In the genomic region with DNA sequence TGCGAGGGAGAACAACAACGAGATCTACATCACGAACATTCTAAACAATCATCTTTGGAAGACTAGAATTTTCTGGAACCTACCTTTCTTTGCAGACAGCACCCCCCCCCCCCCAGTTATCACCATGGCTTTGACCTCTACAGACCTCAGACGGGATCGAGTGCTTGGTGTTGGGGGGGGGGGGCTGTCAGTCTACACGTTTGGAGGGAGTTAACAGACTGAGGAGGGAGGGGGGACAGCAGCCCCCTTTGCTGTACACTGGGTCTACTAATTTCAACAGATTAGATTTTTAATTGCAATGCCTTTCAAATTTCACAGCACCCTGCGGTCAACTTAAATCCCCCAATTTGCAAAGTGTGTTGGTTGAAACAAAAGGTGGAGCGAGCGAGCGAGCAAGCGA, we compare ENCODE assay signal across 9 mouse cellular contexts. TPM values are rescaled to one million over a fixed set of nuclear protein-coding genes. Genes with fewer than 3 reads are reported as not detected.
DNase-seq lines count a peak whose midpoint lies in the region; ATAC-seq and TF ChIP-seq lines count a peak whose summit lies in the region.
"Had no signal": no experiment of that assay in that cellular context is flagged by ENCODE, and none has a peak within 500 bp of the region (broad histone marks: within the 10 kb centered on the region; RNA-seq: fewer than 3 reads in every experiment).

No protein-coding gene starts in this region.

- H3K9ac ChIP-seq in heart, embryonic 11.5 days (ENCODE audit: low read depth, low read length) = peak overlapping the region; percentile 54; the same call in 1 of the 2 replicates
- no peak overlapping the region for H3K9ac ChIP-seq in lung, embryonic 15.5 days
- H3K9ac ChIP-seq in lung, postnatal 0 days (replicated peaks; ENCODE audit: low read depth) = no peak overlapping the region
- 0 out of 2 replicates have a peak overlapping the region, but pooled peaks have one; percentile 9 for H3K9ac ChIP-seq in limb, embryonic 14.5 days (ENCODE audit: low read depth, low read length, severe bottlenecking)
- H3K9ac ChIP-seq in stomach, postnatal 0 days (ENCODE audit: low read length) = no peak overlapping the region

- no peaks in the 10 kb centered on the region for H3K36me3 ChIP-seq in heart, embryonic 11.5 days (ENCODE audit: control insufficient read depth, insufficient read depth, low read length)
- H3K36me3 ChIP-seq in lung, embryonic 15.5 days = no peaks in the 10 kb centered on the region
- no peaks in the 10 kb centered on the region for H3K36me3 ChIP-seq in lung, postnatal 0 days (ENCODE audit: insufficient read depth, low read length)
- no peaks in the 10 kb centered on the region for H3K36me3 ChIP-seq in limb, embryonic 14.5 days (ENCODE audit: control insufficient read depth, insufficient read depth, low read length)
- H3K36me3 ChIP-seq in stomach, postnatal 0 days (ENCODE audit: control insufficient read depth, insufficient read depth, low read length) = no peaks in the 10 kb centered on the region

- H3K4me3 ChIP-seq in heart, embryonic 11.5 days (ENCODE audit: low read depth, low read length) = 0 out of 2 replicates have a peak overlapping the region, but pooled peaks have one; percentile 5
- H3K4me3 ChIP-seq in lung, embryonic 15.5 days = no peak overlapping the region
- no peak overlapping the region for H3K4me3 ChIP-seq in lung, postnatal 0 days (ENCODE audit: low read depth, low read length)
- no peak overlapping the region for H3K4me3 ChIP-seq in limb, embryonic 14.5 days (replicated peaks; ENCODE audit: low read length)
- H3K4me3 ChIP-seq in stomach, postnatal 0 days (ENCODE audit: low read depth, low read length) = no peak overlapping the region
- H3K4me3 ChIP-seq: megakaryocyte, embryonic 14.5 days had no signal

- no peak for TF ChIP-seq CTCF in lung, postnatal 0 days (IDR thresholded peaks at IDR 0.05)
- no peak for TF ChIP-seq CTCF in stomach, postnatal 0 days (IDR thresholded peaks at IDR 0.05; ENCODE audit: low read depth)

- H3K4me1 ChIP-seq in heart, embryonic 11.5 days (ENCODE audit: control insufficient read depth, insufficient read depth, low read length) = peaks cover 34% of the 10 kb centered on the region
- H3K4me1 ChIP-seq in lung, embryonic 15.5 days = peaks cover 39% of the 10 kb centered on the region
- peaks cover 14% of the 10 kb centered on the region; the same call in 1 of the 2 replicates for H3K4me1 ChIP-seq in lung, postnatal 0 days (ENCODE audit: insufficient read depth, low read depth, low read length)
- H3K4me1 ChIP-seq in limb, embryonic 14.5 days (ENCODE audit: control insufficient read depth, insufficient read depth, low read length) = peaks cover 36% of the 10 kb centered on the region
- peaks cover 14% of the 10 kb centered on the region for H3K4me1 ChIP-seq in stomach, postnatal 0 days (replicated peaks; ENCODE audit: control insufficient read depth, insufficient read depth)
- H3K4me1 ChIP-seq: megakaryocyte, embryonic 14.5 days had no signal

- intact Hi-C loops in heart, postnatal 14 days (cut with DNase I) = no loop called here

- no peak for DNase-seq in heart, postnatal 14 days
- no peak for DNase-seq in lung, postnatal 0 days (ENCODE audit: low spot score)
- no peak for DNase-seq in limb, embryonic 14.5 days (ENCODE audit: low spot score)
- DNase-seq in stomach, postnatal 0 days (ENCODE audit: low spot score) = no peak
- no peak for DNase-seq in embryo, embryonic 9.5 days (ENCODE audit: extremely low spot score)
- no peak for DNase-seq in layer of hippocampus, postnatal 25 days (ENCODE audit: extremely low spot score in 1 of 2, low spot score in 1 of 2)

- H3K4me2 ChIP-seq in heart, embryonic 11.5 days = peak overlapping the region; percentile 55
- H3K4me2 ChIP-seq in lung, embryonic 15.5 days = peak overlapping the region; percentile 4
- H3K4me2 ChIP-seq in lung, postnatal 0 days (replicated peaks; ENCODE audit: low read depth, low read length) = no peak overlapping the region
- peak overlapping the region; percentile 4; the same call in 1 of the 2 replicates for H3K4me2 ChIP-seq in limb, embryonic 14.5 days (replicated peaks; ENCODE audit: low read depth, low read length, severe bottlenecking)
- H3K4me2 ChIP-seq in stomach, postnatal 0 days (replicated peaks; ENCODE audit: low read depth) = no peak overlapping the region

- peaks cover 2% of the 10 kb centered on the region; the same call in 1 of the 2 replicates for H3K27me3 ChIP-seq in heart, embryonic 11.5 days (ENCODE audit: control insufficient read depth, insufficient read depth, low read length)
- no peaks in the 10 kb centered on the region for H3K27me3 ChIP-seq in lung, embryonic 15.5 days
- no peaks in the 10 kb centered on the region for H3K27me3 ChIP-seq in lung, postnatal 0 days (replicated peaks; ENCODE audit: insufficient read depth, low read length)
- no peaks in the 10 kb centered on the region for H3K27me3 ChIP-seq in limb, embryonic 14.5 days (ENCODE audit: control insufficient read depth, insufficient read depth, low read length)
- H3K27me3 ChIP-seq in stomach, postnatal 0 days (ENCODE audit: control insufficient read depth, insufficient read depth, low read length) = no peaks in the 10 kb centered on the region

- ATAC-seq in heart, embryonic 11.5 days (replicated peaks; ENCODE audit: insufficient number of reproducible peaks, low FRiP score, low TSS enrichment) = no peak
- ATAC-seq in lung, embryonic 15.5 days (ENCODE audit: borderline replicate concordance, extremely low read depth, low FRiP score, low TSS enrichment) = no peak
- ATAC-seq in lung, postnatal 0 days = no peak
- ATAC-seq in limb, embryonic 14.5 days (ENCODE audit: low FRiP score, low read depth) = no peak
- no peak for ATAC-seq in stomach, postnatal 0 days (ENCODE audit: low FRiP score, low TSS enrichment)

- no peak for TF ChIP-seq POLR2A in limb, embryonic 14.5 days (IDR thresholded peaks at IDR 0.05; ENCODE audit: borderline replicate concordance, extremely low read depth, insufficient read depth, insufficient read length)

- 31% methylated on average over 11 of the region's 11 CpGs for WGBS in heart, embryonic 11.5 days (ENCODE audit: insufficient replicate concordance)
- 38% methylated on average over 11 of the region's 11 CpGs for WGBS in lung, embryonic 15.5 days
- WGBS in lung, postnatal 0 days = 48% methylated on average over 11 of the region's 11 CpGs
- WGBS in limb, embryonic 14.5 days = 44% methylated on average over 11 of the region's 11 CpGs
- WGBS in stomach, postnatal 0 days = 57% methylated on average over 11 of the region's 11 CpGs

- peak overlapping the region; percentile 82 for H3K27ac ChIP-seq in heart, embryonic 11.5 days (ENCODE audit: low read depth, low read length)
- H3K27ac ChIP-seq in lung, embryonic 15.5 days = peak overlapping the region; percentile 96
- H3K27ac ChIP-seq in lung, postnatal 0 days (ENCODE audit: low read length) = no peak overlapping the region
- H3K27ac ChIP-seq in limb, embryonic 14.5 days (replicated peaks; ENCODE audit: low read depth, low read length) = no peak overlapping the region
- H3K27ac ChIP-seq in stomach, postnatal 0 days (replicated peaks) = peak overlapping the region; percentile 94; the same call in 1 of the 2 replicates

- no peaks in the 10 kb centered on the region for H3K9me3 ChIP-seq in heart, embryonic 11.5 days (replicated peaks; ENCODE audit: control insufficient read depth, low read length)
- H3K9me3 ChIP-seq in lung, embryonic 15.5 days = no peaks in the 10 kb centered on the region
- H3K9me3 ChIP-seq in lung, postnatal 0 days (ENCODE audit: low read length) = no peaks in the 10 kb centered on the region
- no peaks in the 10 kb centered on the region for H3K9me3 ChIP-seq in limb, embryonic 14.5 days (ENCODE audit: control insufficient read depth, low read length)
- no peaks in the 10 kb centered on the region for H3K9me3 ChIP-seq in stomach, postnatal 0 days (ENCODE audit: control insufficient read depth, low read length)
- H3K9me3 ChIP-seq: megakaryocyte, embryonic 14.5 days had no signal

- no peak for TF ChIP-seq EP300 in lung, postnatal 0 days (IDR thresholded peaks at IDR 0.05)
- no peak for TF ChIP-seq EP300 in stomach, postnatal 0 days (optimal IDR thresholded peaks at IDR 0.05)

RNA-seq across cellular contexts. Expression of a gene that starts 20.3 kb away (rescaled TPM):
- polyA plus RNA-seq in heart, embryonic 11.5 days (2014; fragmentation: Nextera tagmentation; extraction: Ambion mirVana) = 1.4 and 2.1 TPM in 2 replicates
- 10 to 100 TPM; 21.8 to 22.4 TPM for total RNA-seq in heart, postnatal 14 days (2021)
- 4.6 TPM in 2 replicates for polyA plus RNA-seq in lung, embryonic 15.5 days (2015; fragmentation: Nextera tagmentation; extraction: Ambion mirVana)
- 1.8 and 2.1 TPM in 2 replicates for polyA plus RNA-seq in lung, postnatal 0 days (2015; fragmentation: Nextera tagmentation; extraction: Ambion mirVana)
- polyA plus RNA-seq in limb, embryonic 14.5 days (2012; rRNA removed) = 2.8 and 3.7 TPM in 2 replicates
- 2.2 and 2.9 TPM in 2 replicates for polyA plus RNA-seq in limb, embryonic 14.5 days (2014; fragmentation: Nextera tagmentation; extraction: Ambion mirVana)
- 1.2 and 1.6 TPM in 2 replicates for polyA plus RNA-seq in stomach, postnatal 0 days (2015; fragmentation: Nextera tagmentation; extraction: Ambion mirVana)
- 10 to 100 TPM; 65.0 to 70.5 TPM for total RNA-seq in layer of hippocampus, postnatal 25 days (2021)

Comparison
In these comparisons a context has a peak if more than half of its experiments do, and no peak if none do; other contexts are left out.
1. H3K27ac ChIP-seq: peak in heart, embryonic 11.5 days (single experiment), lung, embryonic 15.5 days (single experiment) and stomach, postnatal 0 days (single experiment); none in lung, postnatal 0 days (single experiment) and limb, embryonic 14.5 days (single experiment).
2. H3K4me2 ChIP-seq: peak in heart, embryonic 11.5 days (single experiment), lung, embryonic 15.5 days (single experiment) and limb, embryonic 14.5 days (single experiment); none in lung, postnatal 0 days (single experiment) and stomach, postnatal 0 days (single experiment).
3. H3K9ac ChIP-seq: peak in heart, embryonic 11.5 days (single experiment) and limb, embryonic 14.5 days (single experiment); none in lung, embryonic 15.5 days (single experiment), lung, postnatal 0 days (single experiment) and stomach, postnatal 0 days (single experiment).